Mouse (Mus musculus): Measurements from ENCODE around the gene Fam189b. TPM values are rescaled to one million over a fixed set of nuclear protein-coding genes. Genes with fewer than 3 reads are reported as not detected.
A peak's percentile ranks its signal among the peaks of the same experiment; 100 is the strongest.
"Not testable (repeated sequence)": the region's sequence is repeated elsewhere in the genome, so short reads cannot be mapped to it uniquely, and the experiment has no call there.

Fam189b gene
- total RNA-seq, 2 experiments from 2014 or later: 61.6 to 61.7 TPM

DNA sequence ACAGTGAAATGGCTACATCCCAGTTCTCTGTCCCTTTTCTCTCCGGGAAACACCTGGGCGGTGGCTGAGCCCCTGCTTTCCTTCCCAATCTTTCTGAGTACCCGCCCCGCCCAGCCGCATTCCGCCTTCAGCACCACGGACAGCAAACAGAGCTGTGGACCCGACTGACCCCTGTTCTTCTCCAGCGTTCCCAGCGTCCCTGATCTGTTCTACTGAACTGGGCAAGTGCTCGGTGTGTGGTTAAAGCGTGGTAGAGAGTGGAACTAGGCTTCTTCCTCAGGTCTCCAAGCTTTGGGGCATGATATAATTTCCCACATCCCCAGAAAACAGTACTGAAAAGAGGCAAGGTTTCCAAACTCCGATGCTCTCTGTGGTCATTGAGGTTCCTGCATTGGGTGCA, 23.7 kb upstream of the Fam189b start:
- Histone ChIP-seq H3K27ac (no peak overlapping the region), H3K4me3 (peak overlapping the region; percentile 62)

DNA sequence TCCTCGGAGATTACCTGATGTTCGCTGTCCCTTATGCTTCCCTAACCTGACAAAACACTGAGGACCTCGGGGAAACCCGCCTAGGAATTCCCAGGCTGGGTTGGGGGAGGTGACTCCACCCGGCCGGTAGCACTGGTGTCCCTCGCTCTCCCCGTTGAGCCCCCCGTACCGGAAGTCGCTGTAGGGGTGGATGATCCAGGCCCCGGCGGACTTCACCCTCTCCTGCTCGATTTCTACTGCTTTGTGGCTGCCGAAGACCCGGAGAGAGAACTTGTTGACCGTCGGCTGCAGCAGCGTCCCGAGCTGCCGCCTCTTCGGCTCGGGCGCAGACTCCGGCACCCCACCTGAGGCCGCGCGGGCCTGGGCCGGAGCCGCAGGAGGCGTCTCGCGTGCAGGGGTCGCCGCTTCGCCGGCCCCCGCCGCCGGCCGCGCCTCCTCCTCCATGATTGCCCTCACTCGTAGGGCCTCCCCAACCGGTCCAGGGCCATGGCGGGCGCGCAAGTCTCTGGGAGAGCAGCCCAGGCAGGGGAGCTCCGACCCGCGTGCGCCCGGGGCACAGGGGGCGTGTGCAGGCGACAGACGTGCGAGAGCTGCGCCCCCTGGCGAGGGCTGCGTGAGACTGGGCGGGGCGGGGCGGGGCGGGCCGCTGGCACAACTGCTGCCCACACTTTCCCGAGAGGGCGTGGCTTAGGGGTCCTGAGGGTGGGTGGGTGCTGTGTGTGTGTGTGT, 23.2 kb upstream of the Fam189b start, which contains the start of gene Hcn3:
TSS of gene Hcn3 (minus strand) at position 581 of the 729 bp plus-strand sequence.
- H3K27ac ChIP-seq: no peak within 1 kb of the TSS
- DNase-seq (ENCODE audit: low spot score in 2 of 2): peak in 1 of 2 experiments; percentile 59
- H3K4me3 ChIP-seq: peak within 1 kb of the TSS; percentile 62
- TF ChIP-seq CTCF (conservative IDR thresholded peaks at IDR 0.05): peak; percentile 73

More for the DNA sequence above, 23.7 kb upstream of the Fam189b start:
- TF ChIP-seq CTCF (conservative IDR thresholded peaks at IDR 0.05): no peak
- no peak for DNase-seq (ENCODE audit: low spot score in 2 of 2)

DNA sequence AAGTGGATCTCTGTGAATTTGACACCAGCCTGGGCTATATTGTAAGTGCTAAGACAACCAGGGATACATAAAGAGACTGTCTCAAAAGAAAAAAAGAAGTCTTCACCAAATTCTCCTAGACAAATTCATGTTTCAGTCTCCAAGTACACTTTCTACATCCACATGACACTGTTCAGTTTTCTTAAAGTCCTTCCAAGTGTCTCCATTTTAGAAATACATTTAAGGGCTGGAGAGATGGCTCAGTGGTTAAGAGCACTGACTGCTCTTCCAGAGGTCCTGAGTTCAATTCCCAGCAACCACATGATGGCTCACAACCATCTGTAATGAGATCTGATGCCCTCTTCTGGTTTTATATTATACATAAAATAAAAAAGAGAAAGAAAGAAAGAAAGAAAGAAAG, 21.7 kb upstream of the Fam189b start:
- not testable (repeated sequence) for DNase-seq (ENCODE audit: low spot score in 2 of 2); H3K4me3 ChIP-seq; H3K27ac ChIP-seq

DNA sequence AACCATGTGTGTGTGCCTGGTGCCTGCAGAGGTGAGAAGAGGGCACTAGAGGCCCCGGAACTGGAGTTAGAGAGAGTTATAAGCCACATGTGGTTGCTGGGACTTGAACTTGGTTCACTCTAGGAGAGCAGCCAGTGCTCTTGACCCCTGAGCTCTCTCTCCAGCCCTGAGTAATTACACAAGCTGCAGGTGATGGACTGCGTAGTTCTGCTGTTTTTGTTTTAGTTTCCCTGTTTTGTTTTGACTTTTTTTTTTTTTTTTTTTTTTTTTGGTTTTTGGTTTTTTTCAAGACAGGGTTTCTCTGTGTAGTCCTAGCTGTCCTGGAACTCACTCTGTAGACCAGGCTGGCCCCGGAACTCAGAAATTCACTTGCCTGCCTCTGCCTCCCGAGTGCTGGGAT, 21.2 kb upstream of the Fam189b start:
- Histone ChIP-seq H3K27ac (no peak overlapping the region), H3K4me3 (no peak overlapping the region)
- TF ChIP-seq CTCF (conservative IDR thresholded peaks at IDR 0.05): no peak
- no peak for DNase-seq (ENCODE audit: low spot score in 2 of 2)

DNA sequence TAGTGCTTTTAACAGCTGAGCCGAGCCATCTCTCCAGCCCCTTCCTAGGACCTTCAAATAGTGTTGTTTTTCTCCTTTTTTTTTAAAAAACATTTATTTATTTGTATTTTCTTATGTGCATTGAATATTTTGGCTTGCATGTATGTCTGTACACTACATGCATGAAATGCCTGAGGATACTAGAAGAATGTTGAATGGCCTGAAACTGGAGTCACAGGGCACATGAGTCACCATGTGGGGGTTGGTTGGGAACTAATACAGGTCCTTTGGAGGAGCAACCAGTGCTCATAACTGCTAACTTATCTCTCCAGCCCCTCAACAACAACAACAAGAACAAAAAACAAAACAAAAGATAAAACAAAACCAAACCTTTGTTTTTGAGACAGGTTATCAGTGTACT, 19.8 kb upstream of the Fam189b start:
- Histone ChIP-seq H3K4me3 (no peak overlapping the region), H3K27ac (no peak overlapping the region)
- DNase-seq (ENCODE audit: low spot score in 2 of 2): no peak
- TF ChIP-seq CTCF (conservative IDR thresholded peaks at IDR 0.05): no peak

DNA sequence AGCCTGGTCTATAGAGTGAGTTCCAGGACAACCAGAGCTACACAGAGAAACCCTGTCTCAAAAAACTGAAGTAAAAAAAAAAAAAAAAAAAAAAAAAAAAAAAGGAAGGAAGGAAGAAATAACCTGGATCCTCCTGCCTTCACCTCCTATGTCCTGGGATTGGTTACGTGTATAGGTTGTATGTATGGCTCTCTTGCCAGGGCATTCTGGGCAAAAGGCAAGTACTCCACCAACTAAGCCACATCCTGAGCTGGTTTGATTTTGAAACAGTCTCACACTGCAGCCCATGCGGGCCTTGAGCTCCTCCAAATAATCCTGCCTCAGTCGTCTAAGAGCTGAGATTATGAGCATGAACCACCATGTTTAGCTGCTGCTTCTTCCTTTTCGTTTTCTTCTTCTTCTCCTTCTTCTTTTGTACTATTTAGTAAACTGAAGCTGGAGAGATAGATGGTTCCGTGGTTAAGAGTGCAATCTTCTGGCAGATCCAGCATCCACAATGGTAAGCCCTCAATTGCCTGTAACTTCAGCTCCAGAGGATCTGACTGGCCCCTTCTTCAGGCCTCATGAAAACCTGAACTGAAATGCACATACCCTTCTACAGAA, 19.2 kb upstream of the Fam189b start:
- TF ChIP-seq CTCF (conservative IDR thresholded peaks at IDR 0.05): no peak
- peak overlapping the region; percentile 95 for H3K27ac ChIP-seq
- DNase-seq (ENCODE audit: low spot score in 2 of 2): no peak
- H3K4me3 ChIP-seq: peak overlapping the region; percentile 84

DNA sequence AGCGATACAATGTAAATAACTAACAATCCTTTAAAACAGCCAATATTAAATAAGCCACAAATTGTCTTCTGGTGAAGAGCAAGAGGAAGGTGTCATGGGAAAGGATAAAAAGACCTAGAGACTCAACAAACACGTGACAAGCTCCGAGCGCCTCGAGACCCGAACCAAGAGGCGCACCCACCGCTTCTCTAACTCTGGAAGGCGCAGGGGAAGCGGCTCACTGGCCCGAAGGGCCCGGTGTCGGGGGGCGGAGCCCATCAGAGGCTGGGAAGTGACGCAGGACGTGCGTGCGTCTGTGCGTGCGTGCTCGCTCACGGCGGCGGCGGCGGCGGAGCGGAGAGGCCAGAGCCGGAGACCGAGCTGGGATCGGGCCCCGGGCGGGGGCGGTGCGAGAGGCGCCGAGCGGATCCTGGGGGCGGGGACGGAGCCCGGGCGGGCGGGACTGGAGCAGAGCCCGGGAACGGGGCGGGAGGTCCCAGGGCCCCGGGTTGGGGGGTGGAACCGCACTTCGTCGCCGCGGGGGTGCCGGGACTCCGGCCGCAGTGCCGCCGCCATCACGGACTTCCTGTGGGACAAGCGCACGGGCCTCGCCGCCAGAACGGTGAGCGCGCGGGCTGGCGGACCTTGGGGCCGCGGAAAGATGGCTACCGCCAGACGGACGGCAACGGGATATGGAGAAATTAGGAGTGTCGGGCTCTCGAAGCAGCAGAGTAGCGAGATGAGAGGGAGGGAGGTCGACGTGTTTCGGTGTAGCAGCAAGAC, 18.3 kb upstream of the Fam189b start, which contains the start of gene Clk2:
TSS of gene Clk2 (plus strand) at position 290 of the 762 bp plus-strand sequence.
- peak within 1 kb of the TSS; percentile 95 for H3K27ac ChIP-seq
- DNase-seq (ENCODE audit: low spot score in 2 of 2): peak; percentile 94
- no peak for TF ChIP-seq CTCF (conservative IDR thresholded peaks at IDR 0.05)
- peak within 1 kb of the TSS; percentile 84 for H3K4me3 ChIP-seq

DNA sequence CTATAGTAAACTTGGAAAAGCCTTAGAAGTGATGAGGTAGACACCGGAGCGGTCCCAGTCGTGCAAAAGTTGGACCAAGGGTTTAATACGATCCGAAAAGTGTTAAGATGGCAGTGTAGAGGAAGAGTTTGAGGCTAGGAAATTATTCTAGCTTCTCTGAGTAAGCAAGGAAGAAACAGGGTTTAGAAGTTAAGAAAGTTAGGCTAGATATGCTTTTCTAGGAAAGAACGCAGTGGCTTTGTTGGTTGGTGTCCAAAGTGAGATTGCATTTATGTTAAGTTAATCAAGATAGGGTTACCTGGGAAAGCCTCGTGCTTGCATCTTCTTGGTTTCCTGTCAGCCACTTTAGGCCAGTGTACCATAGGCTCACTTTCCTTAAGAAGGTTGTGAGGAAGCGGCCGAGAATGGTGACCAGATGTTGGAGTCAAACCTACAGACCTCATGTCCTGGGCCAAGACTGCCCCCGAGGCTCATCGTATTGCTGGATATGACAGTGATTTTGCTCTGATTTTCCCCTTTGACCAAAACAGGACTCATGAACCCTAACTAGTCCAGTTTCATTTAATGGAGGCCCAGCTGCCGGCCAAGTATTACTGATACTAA, 17.6 kb upstream of the Fam189b start:
- Histone ChIP-seq H3K27ac (peak overlapping the region; percentile 95), H3K4me3 (peak overlapping the region; percentile 84)
- no peak for TF ChIP-seq CTCF (conservative IDR thresholded peaks at IDR 0.05)
- no peak for DNase-seq (ENCODE audit: low spot score in 2 of 2)

DNA sequence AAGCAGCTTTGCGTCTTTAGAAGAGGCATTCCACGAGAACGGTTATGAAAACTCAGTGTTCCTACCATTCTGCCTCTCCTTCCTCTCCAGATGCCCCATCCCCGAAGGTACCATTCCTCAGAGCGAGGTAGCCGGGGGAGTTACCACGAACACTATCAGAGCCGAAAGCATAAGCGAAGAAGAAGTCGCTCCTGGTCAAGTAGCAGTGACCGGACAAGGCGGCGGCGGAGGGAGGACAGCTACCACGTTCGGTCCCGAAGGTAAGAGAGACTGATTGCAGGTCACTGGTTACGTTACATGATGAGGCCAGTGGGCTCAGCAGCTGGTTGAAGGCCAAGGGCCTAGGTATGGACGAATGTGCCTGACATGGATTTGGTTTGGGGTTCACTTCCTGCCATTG, 16.0 kb upstream of the Fam189b start:
- no peak for DNase-seq (ENCODE audit: low spot score in 2 of 2)
- Histone ChIP-seq H3K4me3 (no peak overlapping the region), H3K27ac (no peak overlapping the region)
- TF ChIP-seq CTCF (conservative IDR thresholded peaks at IDR 0.05): no peak

DNA sequence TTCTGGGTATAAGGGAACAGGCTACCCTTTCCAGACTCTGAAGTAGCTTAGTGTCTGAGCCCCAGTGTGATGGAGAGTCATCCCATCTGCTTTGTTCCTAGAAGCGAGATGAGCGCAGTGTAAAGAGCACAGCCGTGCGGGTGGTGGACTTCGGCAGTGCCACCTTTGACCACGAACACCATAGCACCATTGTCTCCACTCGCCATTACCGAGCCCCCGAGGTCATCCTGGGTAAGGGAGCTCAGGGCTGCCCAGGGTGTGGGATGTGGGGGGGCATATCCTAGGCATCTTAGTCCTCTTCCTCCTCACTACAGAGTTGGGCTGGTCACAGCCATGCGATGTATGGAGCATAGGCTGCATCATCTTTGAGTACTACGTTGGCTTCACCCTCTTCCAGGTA, 8.1 kb upstream of the Fam189b start:
- no peak for TF ChIP-seq CTCF (conservative IDR thresholded peaks at IDR 0.05)
- Histone ChIP-seq H3K4me3 (no peak overlapping the region), H3K27ac (no peak overlapping the region)
- DNase-seq (ENCODE audit: low spot score in 2 of 2): no peak

DNA sequence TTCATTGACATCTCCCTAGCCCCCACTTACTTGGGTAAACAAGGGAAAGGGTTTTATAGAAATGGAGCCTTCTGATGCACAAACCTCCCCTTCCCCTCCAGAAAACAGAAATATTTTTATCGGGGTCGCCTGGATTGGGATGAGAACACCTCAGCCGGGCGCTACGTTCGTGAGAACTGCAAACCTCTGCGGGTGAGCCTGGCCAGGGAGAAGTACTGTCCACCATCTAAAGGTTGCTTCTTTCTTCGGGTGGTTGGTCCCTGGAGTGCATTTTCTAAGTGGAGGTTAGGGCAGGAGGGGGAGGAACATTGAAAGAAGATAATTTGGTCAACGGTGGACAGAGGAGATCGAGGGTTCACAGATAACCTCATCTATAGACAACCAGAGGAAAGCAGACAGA, 7.4 kb upstream of the Fam189b start:
- no peak for TF ChIP-seq CTCF (conservative IDR thresholded peaks at IDR 0.05)
- no peak for DNase-seq (ENCODE audit: low spot score in 2 of 2)
- no peak overlapping the region for H3K27ac ChIP-seq
- no peak overlapping the region for H3K4me3 ChIP-seq

DNA sequence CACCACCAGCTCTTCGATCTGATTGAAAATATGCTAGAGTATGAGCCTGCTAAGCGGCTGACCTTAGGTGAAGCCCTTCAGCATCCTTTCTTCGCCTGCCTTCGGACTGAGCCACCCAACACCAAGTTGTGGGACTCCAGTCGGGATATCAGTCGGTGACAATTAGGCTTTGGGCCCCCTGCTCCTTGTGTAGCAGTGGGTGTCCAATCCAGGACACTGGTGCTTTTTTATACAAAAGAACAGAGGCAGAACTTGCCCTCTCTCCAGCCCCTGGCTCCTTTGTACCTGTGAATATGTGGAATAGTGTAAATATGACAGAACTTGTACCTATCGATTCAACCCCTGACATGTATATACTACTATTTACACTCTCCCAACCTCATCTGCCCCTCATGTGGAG, 6.5 kb upstream of the Fam189b start:
- no peak for DNase-seq (ENCODE audit: low spot score in 2 of 2)
- no peak overlapping the region for H3K27ac ChIP-seq
- no peak for TF ChIP-seq CTCF (conservative IDR thresholded peaks at IDR 0.05)
- H3K4me3 ChIP-seq: no peak overlapping the region

Measured in layer of hippocampus, adult 2 months (tissue).